Mouse (Mus musculus) inflammation-experienced regulatory T-cells, adult 6 months (primary cell): ENCODE data around the gene Usp36. TPM values are rescaled to one million over a fixed set of nuclear protein-coding genes. Genes with fewer than 3 reads are reported as not detected.

Experiments
- ATAC-seq: one replicate; pipeline ENCODE4 v1.8.0; 2017
- polyA plus RNA-seq, 3 experiments: library from polyadenylated mRNA; unstranded; fragments of 100-300 nt; shearing (Covaris generic); gene quantifications; one replicate each; pipeline ENCODE4 v1.2.1; 2017

Gene Usp36
- polyA plus RNA-seq, 3 experiments from 2014 or later, result 14.3 to 24.4 (median 22.5) TPM

GRCm38 (mm10) chr11:118297967-118298366, 7.9 kb upstream of the Usp36 start:
- ATAC-seq, result no peak

- ATAC-seq, result no peak
These were observed 5.0 kb upstream of the Usp36 start for GRCm38 (mm10) chr11:118295026-118295425.

- no peak for ATAC-seq
These were observed 2.6 kb upstream of the Usp36 start for GRCm38 (mm10) chr11:118292671-118293070.

GRCm38 (mm10) chr11:118289562-118289961, 482 bp downstream of the Usp36 start:
- ATAC-seq, result no peak

GRCm38 (mm10) chr11:118289037-118289511, 970 bp downstream of the Usp36 start:
- no peak for ATAC-seq

- ATAC-seq, result no peak
These were observed 2.5 kb downstream of the Usp36 start for GRCm38 (mm10) chr11:118287573-118287972.

- ATAC-seq, result no peak
These were observed 3.6 kb downstream of the Usp36 start for GRCm38 (mm10) chr11:118286434-118286833.

GRCm38 (mm10) chr11:118285791-118286190, 4.3 kb downstream of the Usp36 start:
- no peak for ATAC-seq

GRCm38 (mm10) chr11:118280218-118280617, 9.8 kb downstream of the Usp36 start:
- no peak for ATAC-seq

- ATAC-seq, result no peak
These were observed 13.7 kb downstream of the Usp36 start for GRCm38 (mm10) chr11:118276328-118276727.

- no peak for ATAC-seq
These were observed 15.0 kb downstream of the Usp36 start for GRCm38 (mm10) chr11:118275092-118275491.

GRCm38 (mm10) chr11:118269827-118270226, 20.2 kb downstream of the Usp36 start:
- no peak for ATAC-seq

- ATAC-seq, result peak; percentile 61
These were observed 23.4 kb downstream of the Usp36 start for GRCm38 (mm10) chr11:118266666-118267046.

- peak; percentile 41 for ATAC-seq
These were observed 23.9 kb downstream of the Usp36 start for GRCm38 (mm10) chr11:118266044-118266665.

GRCm38 (mm10) chr11:118265621-118266020, 24.4 kb downstream of the Usp36 start:
- no peak for ATAC-seq

- ATAC-seq, result no peak
These were observed 26.9 kb downstream of the Usp36 start for GRCm38 (mm10) chr11:118263146-118263545.

- ATAC-seq, result peak; percentile 85
These were observed 30.0 kb downstream of the Usp36 start for GRCm38 (mm10) chr11:118260081-118260480.

- peak; percentile 51 for ATAC-seq
These were observed 30.5 kb downstream of the Usp36 start for GRCm38 (mm10) chr11:118259580-118259979.

- ATAC-seq, result no peak
These were observed 33.7 kb downstream of the Usp36 start for GRCm38 (mm10) chr11:118256371-118256770.

GRCm38 (mm10) chr11:118254159-118254951, 35.7 kb downstream of the Usp36 start:
- no peak for ATAC-seq

- no peak for ATAC-seq
These were observed 36.4 kb downstream of the Usp36 start for GRCm38 (mm10) chr11:118253447-118254158.

GRCm38 (mm10) chr11:118249012-118249383, 41.0 kb downstream of the Usp36 start:
- peak; percentile 9 for ATAC-seq
